Mouse (Mus musculus) heart, adult 2 months (tissue): ENCODE data around the gene Sept4. TPM values are rescaled to one million over a fixed set of nuclear protein-coding genes. Genes with fewer than 3 reads are reported as not detected.
A peak's percentile ranks its signal among the peaks of the same experiment; 100 is the strongest.

Experiments
- DNase-seq, 2 experiments: peaks; one replicate each; pipeline ENCODE4 v3.0.0; 2021
- H3K27ac ChIP-seq: fragments of 200-600 bp; 2 replicates; pipeline ENCODE4 v1.8.1; 2022
- H3K27me3 ChIP-seq: fragments of 200-500 bp; 2 replicates; pipeline ENCODE4 v1.6.1; 2012; ENCODE audit warnings: mild to moderate bottlenecking, low read length, inconsistent platforms, mixed read lengths; ENCODE audit not compliant: control insufficient read depth, insufficient read depth
- H3K36me3 ChIP-seq: fragments of 200-500 bp; 2 replicates; pipeline ENCODE4 v1.6.1; 2012; ENCODE audit warnings: low read length, inconsistent platforms; ENCODE audit not compliant: control insufficient read depth, insufficient read depth
- H3K4me1 ChIP-seq: fragments of 200-500 bp; 2 replicates; pipeline ENCODE4 v1.6.1; 2011; ENCODE audit warnings: low read length; ENCODE audit not compliant: control insufficient read depth, insufficient read depth
- H3K4me3 ChIP-seq: fragments of 200-600 bp; 2 replicates; pipeline ENCODE4 v1.8.1; 2022
- H3K79me2 ChIP-seq: fragments of 200-500 bp; replicated peaks from 2 replicates; pipeline ENCODE4 v1.6.1; 2012; ENCODE audit warnings: mild to moderate bottlenecking, inconsistent platforms, low read length, moderate library complexity, mixed read lengths; ENCODE audit not compliant: control insufficient read depth, insufficient read depth
- H3K9ac ChIP-seq: fragments of 200-500 bp; 2 replicates; pipeline ENCODE4 v1.6.1; 2012; ENCODE audit warnings: low read depth, mild to moderate bottlenecking, control low read depth, inconsistent platforms, low read length, mixed read lengths
- CTCF ChIP-seq: fragments of 200-600 bp; IDR thresholded peaks from 2 replicates; pipeline ENCODE4 v1.8.1; 2022; ENCODE audit warnings: antibody characterized with exemption, mild to moderate bottlenecking, moderate library complexity
- EP300 ChIP-seq: fragments of 200-500 bp; IDR thresholded peaks from 2 replicates; pipeline ENCODE4 v1.6.1; 2011; ENCODE audit warnings: low read depth, low read length, control low read depth; ENCODE audit not compliant: insufficient read depth
- POLR2A ChIP-seq: fragments of 200-500 bp; IDR thresholded peaks from 2 replicates; pipeline ENCODE4 v1.6.1; 2011; ENCODE audit warnings: mild to moderate bottlenecking, low read depth, low read length, control low read depth; ENCODE audit not compliant: insufficient read depth
- WGBS: fragments of 180-500 bp; shearing (Covaris S2); methylation state at CpG from one replicate; pipeline ENCODE4 v1.1.7; 2018; 5-methylcytosine and 5-hydroxymethylcytosine counted together
- intact Hi-C: fragments of 180-260 bp; cut with DNase I; formaldehyde crosslinking; loops from one replicate; pipeline ENCODE4 v1.15.1; 2025
- polyA plus RNA-seq: library from polyadenylated mRNA; depleted of rRNA; stranded (reverse); fragments of >200 nt; gene quantifications from 2 replicates; pipeline ENCODE4 v1.2.3, GENCODE M21; 2012
- total RNA-seq, 2 experiments: library from RNA; stranded (reverse); gene quantifications; 2 replicates each; pipeline ENCODE4 v1.2.3; 2021

Sept4 gene
- total and polyA plus RNA-seq, 3 experiments = 36.7 to 39.9 (median 38.6) TPM

- no peak for DNase-seq
- intact Hi-C loops = loop anchor here (5.0 kb wide), 1 partner anchor 52 kb away; no protein-coding TSS in a partner anchor
- WGBS = 70% methylated on average over 21 of the region's 21 CpGs
- Histone ChIP-seq H3K4me3 (no peak overlapping the region), H3K36me3 (peaks cover 2% of the 10 kb centered on the region; the same call in 1 of the 2 replicates), H3K9ac (no peak overlapping the region), H3K79me2 (no peaks in the 10 kb centered on the region), H3K27ac (no peak overlapping the region), H3K4me1 (peaks cover 31% of the 10 kb centered on the region), H3K27me3 (no peaks in the 10 kb centered on the region)
- TF ChIP-seq EP300 = no peak
- no peak for TF ChIP-seq CTCF
- TF ChIP-seq POLR2A = no peak
Observed at GRCm38 (mm10) chr11:87574520-87575180, 5.9 kb downstream of the Sept4 start.

- H3K4me3 ChIP-seq = peak overlapping the region; percentile 96
- H3K4me1 ChIP-seq = peaks cover 21% of the 10 kb centered on the region
- H3K9ac ChIP-seq = no peak overlapping the region; the same call in 1 of the 2 replicates
- TF ChIP-seq POLR2A (no peak), CTCF (no peak), EP300 (no peak)
- no peaks in the 10 kb centered on the region for H3K36me3 ChIP-seq
- 46% methylated on average over 6 of the region's 6 CpGs for WGBS
- no peaks in the 10 kb centered on the region for H3K79me2 ChIP-seq
- H3K27me3 ChIP-seq = no peaks in the 10 kb centered on the region
- peak overlapping the region; percentile 97 for H3K27ac ChIP-seq
- intact Hi-C loops = loop anchor here (5.0 kb wide), 1 partner anchor 55 kb away; no protein-coding TSS in a partner anchor
- no peak for DNase-seq
Observed at GRCm38 (mm10) chr11:87577601-87578248, 9.0 kb downstream of the Sept4 start.

GRCm38 (mm10) chr11:87578249-87578962 lies 9.7 kb downstream of the Sept4 start:
- intact Hi-C loops = loop anchor here (5.0 kb wide), 1 partner anchor 56 kb away; no protein-coding TSS in a partner anchor
- WGBS = 2% methylated on average over 40 of the region's 40 CpGs
- H3K9ac ChIP-seq = peak overlapping the region; percentile 95
- no peaks in the 10 kb centered on the region for H3K36me3 ChIP-seq
- no peak for TF ChIP-seq EP300
- TF ChIP-seq CTCF = no peak
- TF ChIP-seq POLR2A = peak; percentile 56
- peak overlapping the region; percentile 97 for H3K27ac ChIP-seq
- peak; percentile 83 to 84 for DNase-seq
- peaks cover 24% of the 10 kb centered on the region for H3K4me1 ChIP-seq
- no peaks in the 10 kb centered on the region for H3K79me2 ChIP-seq
- H3K27me3 ChIP-seq = no peaks in the 10 kb centered on the region
- peak overlapping the region; percentile 96 for H3K4me3 ChIP-seq

GRCm38 (mm10) chr11:87578963-87579601 lies 10.4 kb downstream of the Sept4 start:
- peak; percentile 68 to 72 for DNase-seq
- intact Hi-C loops = loop anchor here (5.0 kb wide), 1 partner anchor 57 kb away; no protein-coding TSS in a partner anchor
- Histone ChIP-seq H3K4me1 (peaks cover 28% of the 10 kb centered on the region), H3K9ac (peak overlapping the region; percentile 95), H3K4me3 (peak overlapping the region; percentile 96), H3K79me2 (no peaks in the 10 kb centered on the region), H3K27ac (peak overlapping the region; percentile 97), H3K36me3 (0 out of 2 replicates have a peak, but pooled peaks cover 2% of the 10 kb centered on the region), H3K27me3 (no peaks in the 10 kb centered on the region)
- 18% methylated on average over 10 of the region's 10 CpGs for WGBS
- no peak for TF ChIP-seq EP300
- TF ChIP-seq POLR2A = peak; percentile 57
- TF ChIP-seq CTCF = peak; percentile 45

- Histone ChIP-seq H3K4me3 (peak overlapping the region; percentile 96), H3K27me3 (no peaks in the 10 kb centered on the region), H3K27ac (peak overlapping the region; percentile 97), H3K36me3 (peaks cover 5% of the 10 kb centered on the region; the same call in 1 of the 2 replicates), H3K4me1 (peaks cover 30% of the 10 kb centered on the region), H3K79me2 (no peaks in the 10 kb centered on the region), H3K9ac (no peak overlapping the region)
- TF ChIP-seq CTCF (no peak), POLR2A (no peak), EP300 (no peak)
- DNase-seq = no peak
- intact Hi-C loops = loop anchor here (5.0 kb wide), 1 partner anchor 57 kb away; no protein-coding TSS in a partner anchor
- 10% methylated on average over 1 of the region's 1 CpGs for WGBS
Observed at GRCm38 (mm10) chr11:87579713-87580112, 11.0 kb downstream of the Sept4 start.
